Mouse (Mus musculus) thymus, adult 2 months (tissue): ENCODE measurements around the gene Gcg. TPM values are rescaled to one million over a fixed set of nuclear protein-coding genes. Genes with fewer than 3 reads are reported as not detected.

Source experiments
- DNase-seq: peaks from one replicate; pipeline ENCODE4 v3.0.0; 2021
- H3K27ac ChIP-seq: fragments of 200-500 bp; 2 replicates; pipeline ENCODE4 v1.5.1; 2012; ENCODE audit warnings: low read length, control low read depth; ENCODE audit not compliant: control insufficient read depth, insufficient read depth
- H3K27me3 ChIP-seq: fragments of 200-500 bp; 2 replicates; pipeline ENCODE4 v1.6.1; 2012; ENCODE audit warnings: mild to moderate bottlenecking, low read length, moderate library complexity, mixed read lengths; ENCODE audit not compliant: control insufficient read depth, insufficient read depth
- H3K36me3 ChIP-seq: fragments of 200-500 bp; 2 replicates; pipeline ENCODE4 v1.6.1; 2012; ENCODE audit warnings: mild to moderate bottlenecking, low read length, moderate library complexity; ENCODE audit not compliant: control insufficient read depth, insufficient read depth
- H3K4me1 ChIP-seq: fragments of 200-500 bp; replicated peaks from 2 replicates; pipeline ENCODE4 v1.6.1; 2012; ENCODE audit warnings: low read length; ENCODE audit not compliant: control insufficient read depth, insufficient read depth
- H3K4me3 ChIP-seq: fragments of 200-500 bp; 2 replicates; pipeline ENCODE4 v1.5.1; 2012; ENCODE audit warnings: mild to moderate bottlenecking, low read length, control low read depth, moderate library complexity; ENCODE audit not compliant: control insufficient read depth, insufficient read depth
- CTCF ChIP-seq: fragments of 200-500 bp; IDR thresholded peaks from 2 replicates; pipeline ENCODE4 v1.5.1; 2012; ENCODE audit warnings: mild to moderate bottlenecking, control low read depth, low read length, moderate library complexity, borderline replicate concordance; ENCODE audit not compliant: control insufficient read depth, poor library complexity, insufficient read depth; ENCODE audit errors: extremely low read depth
- POLR2A ChIP-seq: fragments of 200-500 bp; IDR thresholded peaks from 2 replicates; pipeline ENCODE4 v1.6.1; 2012; ENCODE audit warnings: mild to moderate bottlenecking, low read length, control low read depth, moderate library complexity; ENCODE audit not compliant: control insufficient read depth, poor library complexity, insufficient read depth; ENCODE audit errors: extremely low read depth
- WGBS: fragments of 180-500 bp; shearing (Covaris S2); methylation state at CpG from one replicate; pipeline ENCODE4 v1.1.7; 2018; 5-methylcytosine and 5-hydroxymethylcytosine counted together
- polyA plus RNA-seq: library from polyadenylated mRNA; depleted of rRNA; stranded (reverse); fragments of >200 nt; gene quantifications from 2 replicates; pipeline ENCODE4 v1.2.3, GENCODE M21; 2012

Gene Gcg
- polyA plus RNA-seq, 1 experiment = 0.44 TPM

DNA sequence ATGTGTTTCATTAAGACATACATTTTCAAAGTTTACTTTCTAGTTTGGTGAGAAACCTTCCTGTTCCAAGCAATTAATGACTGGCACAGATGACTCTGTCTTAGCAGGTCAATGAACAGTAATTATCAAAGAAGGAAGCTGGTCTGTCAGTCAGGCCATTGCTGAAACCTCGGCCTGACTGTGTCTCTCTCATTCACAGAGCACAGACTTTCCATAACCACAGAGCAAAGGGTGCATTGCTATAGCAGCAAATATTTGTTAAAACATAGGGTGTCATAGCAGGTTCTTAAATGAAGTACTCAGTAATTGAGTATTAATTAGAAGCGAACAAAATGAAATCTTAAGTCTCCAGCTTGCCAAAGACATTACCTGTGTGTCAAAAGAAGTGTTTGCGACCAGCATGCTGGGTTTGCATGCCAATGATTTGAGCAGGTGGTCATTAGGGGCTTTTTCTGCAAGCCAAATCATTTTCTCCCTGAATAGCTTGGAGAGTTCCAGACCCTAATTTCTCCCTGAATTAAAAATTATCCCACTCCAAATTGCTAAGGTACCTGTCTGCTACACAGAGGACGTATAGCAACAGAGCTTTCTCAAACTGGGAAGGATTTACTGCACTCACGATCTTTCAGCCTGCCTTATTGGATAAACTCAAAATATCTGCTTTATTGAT lies 14.0 kb upstream of the Gcg start:
- Histone ChIP-seq H3K4me1 (no peaks in the 10 kb centered on the region), H3K27me3 (no peaks in the 10 kb centered on the region), H3K36me3 (no peaks in the 10 kb centered on the region), H3K4me3 (no peak overlapping the region), H3K27ac (no peak overlapping the region)
- no peak for TF ChIP-seq CTCF
- no peak for TF ChIP-seq POLR2A
- WGBS = 92% methylated on average over 5 of the region's 5 CpGs
- DNase-seq = no peak

GRCm38 (mm10) chr2:62495407-62495806 lies 12.0 kb upstream of the Gcg start:
- H3K27me3 ChIP-seq = no peaks in the 10 kb centered on the region
- TF ChIP-seq CTCF = no peak
- no peak for TF ChIP-seq POLR2A
- H3K4me3 ChIP-seq = no peak overlapping the region
- H3K36me3 ChIP-seq = no peaks in the 10 kb centered on the region
- no peak overlapping the region for H3K27ac ChIP-seq
- 96% methylated on average over 4 of the region's 4 CpGs for WGBS
- no peaks in the 10 kb centered on the region for H3K4me1 ChIP-seq
- DNase-seq = no peak

DNA sequence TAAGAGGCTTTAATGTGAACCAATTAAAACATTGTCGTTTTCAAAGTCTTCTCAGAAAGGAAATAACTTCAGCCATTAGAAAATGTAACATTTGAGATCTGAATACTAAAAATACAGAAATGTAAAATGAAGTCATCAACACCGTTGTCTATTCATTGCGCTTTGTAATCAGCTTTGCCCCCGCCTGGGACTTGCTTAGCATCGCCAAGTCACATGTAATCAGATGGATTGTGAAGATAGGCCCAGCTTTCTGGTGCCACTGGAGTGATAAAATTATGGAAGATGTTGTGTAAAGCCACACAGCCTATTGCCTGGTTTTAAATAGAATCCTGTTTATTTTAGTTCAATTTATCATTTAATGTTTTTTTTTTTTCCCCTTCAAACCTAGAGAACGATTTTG lies 6.4 kb upstream of the Gcg start:
- 92% methylated on average over 6 of the region's 6 CpGs for WGBS
- no peak for DNase-seq
- no peak overlapping the region for H3K27ac ChIP-seq
- H3K27me3 ChIP-seq = no peaks in the 10 kb centered on the region
- H3K4me3 ChIP-seq = no peak overlapping the region
- TF ChIP-seq CTCF (no peak), POLR2A (no peak)
- no peaks in the 10 kb centered on the region for H3K4me1 ChIP-seq
- no peaks in the 10 kb centered on the region for H3K36me3 ChIP-seq

GRCm38 (mm10) chr2:62484906-62485305 lies 1.5 kb upstream of the Gcg start:
- H3K36me3 ChIP-seq = no peaks in the 10 kb centered on the region
- no peak overlapping the region for H3K27ac ChIP-seq
- DNase-seq = no peak
- no peak overlapping the region for H3K4me3 ChIP-seq
- no peaks in the 10 kb centered on the region for H3K4me1 ChIP-seq
- TF ChIP-seq CTCF (no peak), POLR2A (no peak)
- 97% methylated on average over 3 of the region's 3 CpGs for WGBS
- no peaks in the 10 kb centered on the region for H3K27me3 ChIP-seq

DNA sequence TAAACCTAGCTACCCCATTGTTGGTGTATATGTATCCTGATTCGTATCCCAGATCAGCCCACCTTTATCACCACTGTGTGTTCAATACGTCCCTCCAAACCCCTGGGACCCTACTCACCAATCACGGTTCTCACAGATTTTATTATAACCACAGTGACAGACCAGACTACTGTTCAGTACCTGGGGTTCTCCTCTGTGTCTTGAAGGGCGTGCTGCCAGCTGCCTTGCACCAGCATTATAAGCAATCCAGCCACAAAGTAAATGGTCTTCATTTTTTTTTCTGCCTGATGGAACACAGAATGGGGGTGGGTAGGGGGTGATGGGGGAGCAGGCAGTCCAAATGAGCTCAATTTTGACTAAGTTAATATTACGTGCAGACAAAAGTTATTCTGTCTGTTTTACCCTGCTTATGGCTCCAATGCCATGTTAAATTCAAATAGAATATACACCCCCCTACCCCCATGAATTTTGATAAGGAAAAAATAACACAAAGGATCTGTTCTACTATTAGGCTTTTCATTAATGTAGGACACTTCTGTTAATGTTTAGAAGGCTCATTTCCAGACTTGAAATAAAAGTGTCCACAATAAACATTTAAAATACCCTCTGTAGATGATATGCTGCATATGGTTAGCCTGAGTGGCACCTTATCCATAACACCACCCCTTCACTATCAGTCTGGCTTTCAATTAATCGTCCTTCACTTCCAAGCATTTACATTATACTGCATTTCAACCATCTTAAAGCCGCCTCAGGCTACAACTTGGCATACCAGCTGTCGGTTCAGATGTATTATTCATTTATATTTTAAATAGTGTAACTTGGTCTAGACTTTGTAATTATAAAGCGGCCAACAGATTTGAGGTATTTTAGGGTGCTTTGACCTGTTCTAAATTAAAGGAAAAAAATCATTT lies 2.9 kb downstream of the Gcg start:
- Histone ChIP-seq H3K36me3 (no peaks in the 10 kb centered on the region), H3K27me3 (no peaks in the 10 kb centered on the region), H3K27ac (no peak overlapping the region), H3K4me3 (no peak overlapping the region), H3K4me1 (no peaks in the 10 kb centered on the region)
- no peak for DNase-seq
- WGBS = 95% methylated on average over 9 of the region's 9 CpGs
- TF ChIP-seq POLR2A = no peak
- TF ChIP-seq CTCF = no peak

DNA sequence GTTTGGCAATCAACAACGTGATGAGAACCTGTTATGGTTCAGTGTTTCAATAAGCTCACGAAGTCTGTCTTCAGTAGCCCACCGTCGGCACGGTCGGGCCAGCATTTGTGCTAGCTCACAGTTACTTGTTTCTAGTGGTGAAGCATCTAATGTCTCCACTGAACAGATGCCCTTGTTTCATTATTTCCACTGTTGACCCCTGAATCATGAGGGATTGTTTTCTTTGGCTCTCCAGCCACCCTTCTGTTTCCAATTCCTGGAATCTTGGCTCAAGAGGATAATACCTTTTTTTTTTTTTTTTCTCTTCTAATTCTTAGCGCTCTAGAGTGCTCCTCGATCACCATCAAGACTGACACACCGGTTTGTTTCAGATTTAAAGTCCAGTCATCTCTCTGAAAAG lies 13.9 kb downstream of the Gcg start:
- TF ChIP-seq POLR2A (no peak), CTCF (no peak)
- Histone ChIP-seq H3K36me3 (no peaks in the 10 kb centered on the region), H3K4me3 (no peak overlapping the region), H3K4me1 (peaks cover 2% of the 10 kb centered on the region; the same call in 1 of the 2 replicates), H3K27me3 (no peaks in the 10 kb centered on the region), H3K27ac (no peak overlapping the region)
- 95% methylated on average over 9 of the region's 9 CpGs for WGBS
- DNase-seq = no peak
